Mouse (Mus musculus): ENCODE data around the gene Cycs. TPM values are rescaled to one million over a fixed set of nuclear protein-coding genes. Genes with fewer than 3 reads are reported as not detected.
"Not testable (repeated sequence)": the region's sequence is repeated elsewhere in the genome, so short reads cannot be mapped to it uniquely, and the experiment has no call there.

Cycs gene
- polyA plus RNA-seq, 1 experiment from 2014 or later: 59.1 TPM

GRCm38 (mm10) chr6:50571661-50572060 is 5.3 kb upstream of the Cycs start:
- Histone ChIP-seq H3K36me3 (no peaks in the 10 kb centered on the region), H3K4me3 (replicated peaks) (no peak overlapping the region), H3K27me3 (no peaks in the 10 kb centered on the region), H3K27ac (no peak overlapping the region), H3K9ac (no peak overlapping the region), H3K4me2 (no peak overlapping the region), H3K9me3 (replicated peaks) (no peaks in the 10 kb centered on the region), H3K4me1 (replicated peaks) (peaks cover 10% of the 10 kb centered on the region)
- 69% methylated on average over 1 of the region's 1 CpGs for WGBS (ENCODE audit: insufficient replicate concordance)
- DNase-seq (no peak), ATAC-seq (ENCODE audit: low read depth) (no peak)

GRCm38 (mm10) chr6:50566997-50567255 is 588 bp upstream of the Cycs start:
- Histone ChIP-seq H3K27me3 (no peaks in the 10 kb centered on the region), H3K9ac (peak overlapping the region; percentile 83), H3K9me3 (replicated peaks) (no peaks in the 10 kb centered on the region), H3K4me2 (peak overlapping the region; percentile 93), H3K36me3 (peaks cover 17% of the 10 kb centered on the region), H3K4me3 (replicated peaks) (peak overlapping the region; percentile 89), H3K27ac (peak overlapping the region; percentile 81), H3K4me1 (replicated peaks) (peaks cover 18% of the 10 kb centered on the region)
- WGBS (ENCODE audit: insufficient replicate concordance): 17% methylated on average over 6 of the region's 6 CpGs
- no peak for ATAC-seq (ENCODE audit: low read depth)
- no peak for DNase-seq

GRCm38 (mm10) chr6:50563651-50564050 is 2.7 kb downstream of the Cycs start:
- WGBS (ENCODE audit: insufficient replicate concordance): 79% methylated on average over 3 of the region's 3 CpGs
- Histone ChIP-seq H3K9me3 (replicated peaks) (no peaks in the 10 kb centered on the region), H3K27ac (no peak overlapping the region), H3K4me2 (no peak overlapping the region), H3K4me1 (replicated peaks) (peaks cover 20% of the 10 kb centered on the region), H3K9ac (no peak overlapping the region), H3K36me3 (peaks cover 17% of the 10 kb centered on the region), H3K4me3 (replicated peaks) (no peak overlapping the region), H3K27me3 (no peaks in the 10 kb centered on the region)
- DNase-seq (no peak), ATAC-seq (ENCODE audit: low read depth) (no peak)

DNA sequence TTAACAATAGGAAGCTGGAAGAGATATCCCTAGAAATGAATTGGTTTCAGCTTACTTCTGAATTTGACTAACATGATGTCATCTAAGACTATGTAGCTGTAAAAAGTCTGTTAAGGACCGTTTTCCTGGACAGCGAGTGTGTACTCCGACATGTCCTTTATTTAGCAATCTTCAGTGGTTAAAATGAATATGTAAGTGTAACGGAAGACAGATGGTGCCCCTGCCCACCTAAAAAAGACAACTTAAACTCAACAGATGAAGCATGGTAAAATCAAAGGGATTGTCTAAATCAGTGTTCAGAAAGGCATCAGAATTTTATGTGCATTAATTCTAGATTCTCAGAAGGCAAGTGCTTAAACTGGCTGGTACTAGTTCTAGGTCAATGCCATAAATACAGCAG is 3.9 kb downstream of the Cycs start:
- no peak for DNase-seq
- H3K9ac ChIP-seq: no peak overlapping the region
- H3K9me3 ChIP-seq (replicated peaks): no peaks in the 10 kb centered on the region
- WGBS (ENCODE audit: insufficient replicate concordance): 82% methylated on average over 4 of the region's 4 CpGs
- H3K4me1 ChIP-seq (replicated peaks): peaks cover 18% of the 10 kb centered on the region
- no peak overlapping the region for H3K4me3 ChIP-seq (replicated peaks)
- H3K36me3 ChIP-seq: peaks cover 17% of the 10 kb centered on the region
- H3K27ac ChIP-seq: no peak overlapping the region
- H3K4me2 ChIP-seq: no peak overlapping the region
- no peak for ATAC-seq (ENCODE audit: low read depth)
- no peaks in the 10 kb centered on the region for H3K27me3 ChIP-seq

DNA sequence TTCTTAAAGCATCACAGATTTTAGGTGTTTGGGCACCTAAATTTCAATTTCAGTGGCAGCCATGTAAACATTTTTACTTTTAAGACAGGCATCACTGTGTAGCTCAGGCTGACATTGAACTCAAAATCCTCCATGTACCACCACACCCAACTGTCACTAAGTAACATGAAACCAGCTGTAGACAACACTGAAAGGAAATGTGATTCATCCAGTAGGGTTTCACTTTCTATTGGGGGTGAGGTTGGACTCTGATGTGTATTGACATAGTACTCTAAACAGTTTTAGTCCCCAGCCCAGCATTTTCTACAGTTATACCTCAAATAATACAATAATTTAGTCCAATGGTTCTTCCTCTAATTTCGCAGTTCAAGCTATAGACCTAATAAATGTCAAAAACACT is 5.6 kb downstream of the Cycs start:
- no peak overlapping the region for H3K27ac ChIP-seq
- H3K4me2 ChIP-seq: no peak overlapping the region
- H3K27me3 ChIP-seq: no peaks in the 10 kb centered on the region
- H3K4me1 ChIP-seq (replicated peaks): peaks cover 9% of the 10 kb centered on the region
- DNase-seq (no peak), ATAC-seq (ENCODE audit: low read depth) (no peak)
- no peaks in the 10 kb centered on the region for H3K9me3 ChIP-seq (replicated peaks)
- no peak overlapping the region for H3K9ac ChIP-seq
- peaks cover 17% of the 10 kb centered on the region for H3K36me3 ChIP-seq
- H3K4me3 ChIP-seq (replicated peaks): no peak overlapping the region
- 77% methylated on average over 1 of the region's 1 CpGs for WGBS (ENCODE audit: insufficient replicate concordance)

- H3K9ac ChIP-seq: no peak overlapping the region
- no peaks in the 10 kb centered on the region for H3K9me3 ChIP-seq (replicated peaks)
- WGBS (ENCODE audit: insufficient replicate concordance): 36% methylated on average over 4 of the region's 4 CpGs
- no peak overlapping the region for H3K27ac ChIP-seq
- H3K36me3 ChIP-seq: peaks cover 13% of the 10 kb centered on the region
- DNase-seq (no peak), ATAC-seq (ENCODE audit: low read depth) (no peak)
- H3K4me1 ChIP-seq (replicated peaks): peaks cover 2% of the 10 kb centered on the region; the same call in 1 of the 2 replicates
- H3K4me2 ChIP-seq: no peak overlapping the region
- H3K27me3 ChIP-seq: no peaks in the 10 kb centered on the region
- H3K4me3 ChIP-seq (replicated peaks): no peak overlapping the region
Measured at GRCm38 (mm10) chr6:50558877-50559276, 7.5 kb downstream of the Cycs start.

DNA sequence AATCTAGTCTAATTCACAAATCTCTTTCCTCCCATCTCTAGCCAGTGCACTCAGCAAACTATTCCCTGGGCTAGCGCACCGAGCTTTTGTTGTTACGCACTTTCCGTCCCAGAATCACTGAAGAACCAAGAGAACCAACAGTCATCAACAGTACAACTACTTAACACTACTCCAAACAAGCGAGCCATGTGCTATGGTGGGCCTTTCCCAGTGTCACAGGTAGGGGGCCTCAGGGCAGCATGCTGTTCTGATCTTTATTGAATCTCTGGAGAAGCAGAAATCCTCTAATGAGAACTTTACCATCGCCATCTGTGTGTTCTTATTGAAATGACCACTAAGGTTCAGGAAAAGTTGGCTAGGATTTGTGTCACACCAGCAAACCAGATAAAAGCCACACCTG is 8.8 kb downstream of the Cycs start:
- WGBS (ENCODE audit: insufficient replicate concordance): 80% methylated on average over 6 of the region's 6 CpGs
- H3K27ac ChIP-seq: no peak overlapping the region
- H3K36me3 ChIP-seq: peaks cover 2% of the 10 kb centered on the region; the same call in 1 of the 2 replicates
- ATAC-seq (ENCODE audit: low read depth): no peak
- H3K4me3 ChIP-seq (replicated peaks): no peak overlapping the region
- no peaks in the 10 kb centered on the region for H3K27me3 ChIP-seq
- DNase-seq: no peak
- no peaks in the 10 kb centered on the region for H3K9me3 ChIP-seq (replicated peaks)
- H3K4me2 ChIP-seq: no peak overlapping the region
- peaks cover 7% of the 10 kb centered on the region for H3K4me1 ChIP-seq (replicated peaks)
- H3K9ac ChIP-seq: no peak overlapping the region

DNA sequence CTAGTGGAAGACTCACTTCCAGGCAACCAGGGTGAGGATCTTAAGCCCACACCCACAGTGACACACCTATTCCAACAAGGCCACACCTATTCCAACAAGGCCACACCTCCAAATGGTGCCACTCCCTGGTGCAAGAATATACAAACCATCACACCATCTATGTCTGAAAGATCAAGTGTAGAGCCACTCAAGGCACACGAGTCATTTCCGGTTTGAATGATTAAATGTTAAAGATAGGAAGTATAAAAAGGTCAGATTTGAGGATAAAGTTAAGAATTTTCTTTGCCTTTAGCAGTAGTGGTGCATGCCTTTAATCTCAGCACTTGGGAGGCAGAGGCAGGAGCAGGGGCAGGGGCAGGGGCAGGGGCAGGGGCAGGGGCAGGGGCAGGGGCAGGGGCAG is 12.1 kb downstream of the Cycs start:
- not testable (repeated sequence) for H3K4me2 ChIP-seq

GRCm38 (mm10) chr6:50552881-50553518 is 13.3 kb downstream of the Cycs start:
- no peaks in the 10 kb centered on the region for H3K27me3 ChIP-seq
- H3K4me3 ChIP-seq (replicated peaks): no peak overlapping the region
- H3K36me3 ChIP-seq: no peaks in the 10 kb centered on the region
- ATAC-seq (ENCODE audit: low read depth): peak; percentile 81
- peaks cover 5% of the 10 kb centered on the region for H3K4me1 ChIP-seq (replicated peaks)
- H3K4me2 ChIP-seq: peak overlapping the region; percentile 10; the same call in 1 of the 2 replicates
- H3K9me3 ChIP-seq (replicated peaks): no peaks in the 10 kb centered on the region
- no peak overlapping the region for H3K9ac ChIP-seq
- 59% methylated on average over 5 of the region's 5 CpGs for WGBS (ENCODE audit: insufficient replicate concordance)
- no peak overlapping the region for H3K27ac ChIP-seq
- DNase-seq: no peak

More for the DNA sequence above, 12.1 kb downstream of the Cycs start:
- ATAC-seq (ENCODE audit: low read depth); H3K9ac ChIP-seq; H3K27ac ChIP-seq; H3K27me3 ChIP-seq; H3K36me3 ChIP-seq; DNase-seq; H3K9me3 ChIP-seq (replicated peaks); H3K4me1 ChIP-seq (replicated peaks); H3K4me3 ChIP-seq (replicated peaks): not testable (repeated sequence)
- 65% methylated on average over 2 of the region's 2 CpGs for WGBS (ENCODE audit: insufficient replicate concordance)

- H3K36me3 ChIP-seq: no peaks in the 10 kb centered on the region
- no peak overlapping the region for H3K4me3 ChIP-seq (replicated peaks)
- H3K4me1 ChIP-seq (replicated peaks): peaks cover 9% of the 10 kb centered on the region
- no peaks in the 10 kb centered on the region for H3K27me3 ChIP-seq
- H3K9ac ChIP-seq: no peak overlapping the region
- H3K9me3 ChIP-seq (replicated peaks): no peaks in the 10 kb centered on the region
- H3K4me2 ChIP-seq: no peak overlapping the region
- ATAC-seq (ENCODE audit: low read depth): no peak
- DNase-seq: no peak
- WGBS (ENCODE audit: insufficient replicate concordance): 59% methylated on average over 7 of the region's 7 CpGs
- no peak overlapping the region for H3K27ac ChIP-seq
Measured at GRCm38 (mm10) chr6:50549791-50550190, 16.5 kb downstream of the Cycs start.

DNA sequence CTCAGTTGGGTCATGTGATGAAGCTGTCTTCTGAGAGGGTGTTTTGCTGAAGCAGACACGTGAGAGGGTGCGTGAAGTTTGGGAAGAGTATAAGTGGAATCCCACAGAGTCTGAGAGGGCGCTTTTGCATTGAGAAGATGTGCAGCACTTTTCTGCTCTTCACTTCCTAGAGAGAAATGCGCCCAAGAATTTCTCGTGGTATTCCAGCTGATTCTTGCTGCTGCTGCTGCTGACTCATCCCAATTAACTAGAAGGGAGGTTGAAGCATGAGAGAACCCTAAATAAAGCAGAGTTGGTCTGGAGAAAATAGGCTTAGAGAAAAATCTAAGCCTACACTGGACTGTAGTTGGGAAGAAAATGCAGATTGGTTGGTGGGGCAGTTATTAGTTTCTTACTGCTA is 17.3 kb downstream of the Cycs start:
- Histone ChIP-seq H3K4me2 (no peak overlapping the region), H3K36me3 (no peaks in the 10 kb centered on the region), H3K4me3 (replicated peaks) (no peak overlapping the region), H3K9me3 (replicated peaks) (no peaks in the 10 kb centered on the region), H3K9ac (no peak overlapping the region), H3K27me3 (no peaks in the 10 kb centered on the region), H3K27ac (no peak overlapping the region), H3K4me1 (replicated peaks) (peaks cover 9% of the 10 kb centered on the region)
- ATAC-seq (ENCODE audit: low read depth) (no peak), DNase-seq (no peak)
- 54% methylated on average over 5 of the region's 5 CpGs for WGBS (ENCODE audit: insufficient replicate concordance)

- Histone ChIP-seq H3K4me3 (replicated peaks) (no peak overlapping the region), H3K27me3 (no peaks in the 10 kb centered on the region), H3K27ac (no peak overlapping the region), H3K4me2 (no peak overlapping the region), H3K9me3 (replicated peaks) (no peaks in the 10 kb centered on the region), H3K9ac (no peak overlapping the region), H3K4me1 (replicated peaks) (peaks cover 4% of the 10 kb centered on the region; the same call in 1 of the 2 replicates), H3K36me3 (no peaks in the 10 kb centered on the region)
- no peak for DNase-seq
- no peak for ATAC-seq (ENCODE audit: low read depth)
- 17% methylated on average over 10 of the region's 10 CpGs for WGBS (ENCODE audit: insufficient replicate concordance)
Measured at GRCm38 (mm10) chr6:50545412-50546043, 20.8 kb downstream of the Cycs start.
